Mouse (Mus musculus) mature B cell (primary cell): ENCODE results near the gene Arap2.

ENCODE experiments used
- in situ Hi-C: fragments of 300-500 bp; cut with MboI; formaldehyde crosslinking; loops from 2 replicates; pipeline ENCODE4 v1.14.3; 2019

Gene Arap2

DNA sequence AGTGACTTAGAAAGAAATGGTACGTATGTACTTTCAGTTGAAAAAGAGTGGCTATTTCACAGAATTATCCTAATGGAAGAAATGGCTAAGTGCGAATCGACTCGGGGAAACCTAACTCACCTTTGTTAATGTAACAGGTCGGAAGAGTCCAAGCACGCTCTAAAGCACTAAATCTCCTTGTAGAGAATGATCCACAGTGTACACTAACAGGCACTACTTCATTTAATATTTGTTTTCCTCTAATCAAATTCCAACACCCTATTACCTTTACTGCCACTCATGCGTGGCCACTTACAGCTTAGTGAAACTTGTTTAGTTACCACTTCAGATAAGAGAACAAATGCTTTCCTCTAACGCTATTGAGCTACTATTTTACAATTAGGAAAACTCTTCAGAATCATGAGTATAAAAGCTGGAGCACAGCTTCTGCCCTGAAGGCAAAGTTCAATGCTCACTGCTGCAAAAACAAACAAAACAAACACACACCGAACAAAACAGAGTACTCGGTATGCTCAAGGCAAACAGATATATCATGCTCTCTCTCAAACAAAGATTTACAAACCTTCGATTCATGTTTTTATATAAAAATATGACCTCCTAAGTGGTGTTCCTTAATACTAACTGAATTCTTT lies 143.0 kb downstream of the Arap2 start:
- in situ Hi-C loops, result no loop called here

DNA sequence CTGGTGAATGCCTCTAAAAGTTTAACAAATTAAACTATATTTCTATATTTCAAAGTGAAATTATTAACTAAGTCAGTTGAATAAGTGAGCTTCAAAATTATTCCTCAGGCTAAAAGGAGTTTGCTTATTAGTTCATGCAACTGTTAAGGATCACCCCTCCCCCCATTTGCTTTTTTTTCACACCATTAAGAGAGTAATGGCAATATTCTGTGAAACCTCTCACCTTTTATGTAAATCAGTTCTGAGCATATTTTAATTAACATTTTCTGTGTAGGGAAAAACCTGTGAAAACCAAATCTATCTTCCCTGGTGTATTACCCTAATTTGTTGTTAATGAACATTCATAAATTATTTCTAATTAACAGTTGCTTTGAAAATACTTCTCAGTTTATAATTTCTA lies 147.7 kb downstream of the Arap2 start:
- in situ Hi-C loops, result no loop called here

DNA sequence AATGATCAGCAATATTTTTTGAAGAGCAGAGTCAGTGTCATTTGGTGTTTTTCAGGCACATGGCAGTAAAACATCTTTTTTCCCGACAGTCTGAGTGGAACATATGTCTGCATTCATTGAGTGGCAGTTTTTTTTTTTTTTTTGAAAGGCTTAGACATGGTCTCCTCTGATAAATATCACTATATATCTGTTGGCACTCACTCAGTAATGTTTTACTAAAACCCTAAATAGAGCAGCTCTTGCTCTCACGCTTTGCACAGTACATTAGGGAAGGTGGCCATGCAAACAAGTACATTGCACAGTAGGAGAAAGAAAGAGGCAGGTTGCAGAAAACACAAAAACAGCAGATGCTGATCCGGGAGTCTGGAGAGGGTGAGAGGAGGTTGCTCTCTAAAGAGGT lies 154.0 kb downstream of the Arap2 start:
- in situ Hi-C loops, result no loop called here

DNA sequence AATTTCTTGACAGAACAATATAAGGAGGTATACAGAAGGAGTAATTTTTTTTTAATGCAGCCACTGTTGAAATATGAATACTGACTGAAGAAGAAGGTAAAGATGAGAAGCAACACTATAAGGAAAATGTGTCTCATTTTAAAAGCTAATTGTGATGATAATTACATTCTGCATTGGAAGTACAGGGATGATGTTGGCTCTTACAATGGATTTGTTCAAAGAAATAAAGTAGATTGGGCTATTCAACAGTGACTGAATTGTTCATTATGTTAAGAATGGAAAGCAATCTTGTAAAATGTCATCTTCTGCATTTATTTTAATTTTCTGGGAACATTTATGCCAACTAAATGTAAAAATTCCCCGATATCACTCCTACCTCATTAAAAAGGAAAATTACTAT lies 178.6 kb downstream of the Arap2 start:
- in situ Hi-C loops, result no loop called here

DNA sequence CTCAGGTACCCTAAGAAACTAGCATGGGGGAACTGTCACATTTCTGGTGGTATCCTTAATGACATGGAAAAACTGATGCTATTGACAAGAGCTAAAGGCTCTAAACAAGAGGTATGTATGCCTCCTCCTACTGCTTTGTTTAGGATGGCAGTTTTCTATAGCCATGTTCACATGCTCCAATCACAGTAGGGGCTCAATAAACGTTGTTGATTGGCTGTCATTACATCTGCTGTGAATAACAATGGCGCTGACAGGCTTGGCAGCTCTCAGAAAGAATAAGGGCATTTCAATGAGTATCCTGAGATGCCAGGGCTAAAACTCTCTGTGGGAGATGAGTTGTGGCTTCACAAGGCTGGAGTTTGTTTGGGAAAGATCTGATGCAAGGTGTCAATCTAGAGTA lies 183.3 kb downstream of the Arap2 start:
- in situ Hi-C loops, result no loop called here

DNA sequence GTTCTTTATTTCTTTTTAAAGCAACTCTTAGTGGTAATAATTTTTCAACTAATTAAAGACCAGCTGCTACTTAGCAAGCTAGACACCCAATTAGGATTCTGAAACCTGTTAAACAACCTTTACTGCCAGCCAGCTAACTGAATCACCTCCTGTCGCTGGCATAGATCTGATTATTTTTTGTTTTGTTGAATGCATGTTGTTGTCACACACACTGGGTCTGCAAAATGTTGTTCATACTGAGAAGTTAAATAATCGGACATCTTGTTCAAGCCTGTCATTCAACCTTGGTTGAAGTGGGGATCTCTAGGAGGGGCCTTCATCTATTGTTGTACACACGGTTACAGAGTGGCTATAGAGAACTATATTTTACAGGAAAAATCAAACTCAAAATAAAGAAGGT lies 184.3 kb downstream of the Arap2 start:
- in situ Hi-C loops, result no loop called here

DNA sequence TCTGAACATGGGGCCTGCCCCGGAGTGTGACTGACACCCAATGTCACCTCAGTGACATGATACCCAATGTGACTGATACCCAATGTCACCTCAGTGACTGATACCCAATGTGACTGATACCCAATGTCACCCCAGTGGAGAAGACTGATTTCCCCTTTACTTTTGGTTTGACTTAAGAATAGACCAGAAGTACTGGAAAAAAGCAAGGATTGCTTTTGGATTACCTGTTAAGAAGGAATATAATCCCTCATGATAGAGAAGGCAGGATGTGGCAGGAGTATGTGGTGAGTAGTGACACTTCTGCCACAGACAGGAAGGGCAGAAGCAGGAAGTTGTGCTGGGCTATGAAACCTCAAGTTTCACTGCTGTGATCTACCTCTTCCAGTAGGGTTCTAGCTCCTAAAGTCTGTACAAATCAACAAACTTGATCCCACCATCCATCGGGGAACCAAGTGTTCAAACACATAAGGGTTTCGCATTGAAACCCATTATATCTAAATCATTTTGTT lies 191.6 kb downstream of the Arap2 start:
- in situ Hi-C loops, result no loop called here
